Mouse (Mus musculus) left cerebral cortex, adult 11 months (tissue): ENCODE measurements around the gene Rfx2.

ENCODE experiments used
- DNase-seq: peaks from one replicate; pipeline ENCODE4 v3.0.0; 2022; ENCODE audit warnings: low spot score

Rfx2 gene

GRCm38 (mm10) chr17:56832918-56833317 lies 2.1 kb upstream of the Rfx2 start:
- DNase-seq = no peak

- DNase-seq = peak; percentile 97
Observed at GRCm38 (mm10) chr17:56831111-56831816, 451 bp upstream of the Rfx2 start.

GRCm38 (mm10) chr17:56829795-56830194 lies 1.0 kb downstream of the Rfx2 start:
- no peak for DNase-seq

GRCm38 (mm10) chr17:56829171-56829570 lies 1.6 kb downstream of the Rfx2 start:
- no peak for DNase-seq

- DNase-seq = no peak
Observed at GRCm38 (mm10) chr17:56826718-56827117, 4.1 kb downstream of the Rfx2 start.

- DNase-seq = no peak
Observed at GRCm38 (mm10) chr17:56823352-56823751, 7.5 kb downstream of the Rfx2 start.

GRCm38 (mm10) chr17:56822380-56822779 lies 8.4 kb downstream of the Rfx2 start:
- DNase-seq = no peak

GRCm38 (mm10) chr17:56819694-56820111 lies 11.1 kb downstream of the Rfx2 start:
- DNase-seq = no peak

GRCm38 (mm10) chr17:56819032-56819545 lies 11.7 kb downstream of the Rfx2 start:
- DNase-seq = no peak

GRCm38 (mm10) chr17:56818067-56818636 lies 12.7 kb downstream of the Rfx2 start:
- no peak for DNase-seq

- no peak for DNase-seq
Observed at GRCm38 (mm10) chr17:56815057-56815345, 15.8 kb downstream of the Rfx2 start.

- peak; percentile 65 for DNase-seq
Observed at GRCm38 (mm10) chr17:56814316-56815056, 16.3 kb downstream of the Rfx2 start.

GRCm38 (mm10) chr17:56810245-56810644 lies 20.6 kb downstream of the Rfx2 start:
- DNase-seq = peak; percentile 62

- DNase-seq = peak; percentile 57
Observed at GRCm38 (mm10) chr17:56808518-56808917, 22.3 kb downstream of the Rfx2 start.

- no peak for DNase-seq
Observed at GRCm38 (mm10) chr17:56805784-56806183, 25.0 kb downstream of the Rfx2 start.

GRCm38 (mm10) chr17:56804952-56805351 lies 25.9 kb downstream of the Rfx2 start:
- DNase-seq = no peak

GRCm38 (mm10) chr17:56802065-56802464 lies 28.7 kb downstream of the Rfx2 start:
- no peak for DNase-seq

- DNase-seq = no peak
Observed at GRCm38 (mm10) chr17:56799276-56799675, 31.5 kb downstream of the Rfx2 start.

GRCm38 (mm10) chr17:56793614-56794319 lies 37.0 kb downstream of the Rfx2 start:
- DNase-seq = no peak

- no peak for DNase-seq
Observed at GRCm38 (mm10) chr17:56792588-56792987, 38.2 kb downstream of the Rfx2 start.

GRCm38 (mm10) chr17:56789286-56789685 lies 41.5 kb downstream of the Rfx2 start:
- DNase-seq = no peak

- DNase-seq = no peak
Observed at GRCm38 (mm10) chr17:56788886-56789285, 41.9 kb downstream of the Rfx2 start.
